Mouse (Mus musculus) cortical plate, adult 2 months (tissue): Measurements from ENCODE around the gene Hck.

ENCODE experiments used
- CTCF ChIP-seq: fragments of 200-500 bp; IDR thresholded peaks from 2 replicates; pipeline ENCODE4 v1.5.1; 2011; ENCODE audit warnings: mild to moderate bottlenecking, control low read depth, low read length; ENCODE audit not compliant: insufficient read depth; ENCODE audit errors: extremely low read depth
- POLR2A ChIP-seq: fragments of 200-500 bp; IDR thresholded peaks from 2 replicates; pipeline ENCODE4 v1.6.1; 2011; ENCODE audit warnings: mild to moderate bottlenecking, low read length, control low read depth; ENCODE audit not compliant: insufficient read depth; ENCODE audit errors: extremely low read depth

- TF ChIP-seq POLR2A (no peak), CTCF (no peak)
These were observed 26.4 kb upstream of the Hck start for GRCm38 (mm10) chr2:153081866-153082265.
